Mouse (Mus musculus) T-helper 1 cell (primary cell): ENCODE data around the gene Gpatch4.

Source experiments
- in situ Hi-C: fragments of 300-600 bp; cut with MboI, MseI; formaldehyde crosslinking; loops from one replicate; pipeline ENCODE4 v1.15.1; 2025; ENCODE audit warnings: high pct_unique_total_duplicates

Gpatch4 gene

DNA sequence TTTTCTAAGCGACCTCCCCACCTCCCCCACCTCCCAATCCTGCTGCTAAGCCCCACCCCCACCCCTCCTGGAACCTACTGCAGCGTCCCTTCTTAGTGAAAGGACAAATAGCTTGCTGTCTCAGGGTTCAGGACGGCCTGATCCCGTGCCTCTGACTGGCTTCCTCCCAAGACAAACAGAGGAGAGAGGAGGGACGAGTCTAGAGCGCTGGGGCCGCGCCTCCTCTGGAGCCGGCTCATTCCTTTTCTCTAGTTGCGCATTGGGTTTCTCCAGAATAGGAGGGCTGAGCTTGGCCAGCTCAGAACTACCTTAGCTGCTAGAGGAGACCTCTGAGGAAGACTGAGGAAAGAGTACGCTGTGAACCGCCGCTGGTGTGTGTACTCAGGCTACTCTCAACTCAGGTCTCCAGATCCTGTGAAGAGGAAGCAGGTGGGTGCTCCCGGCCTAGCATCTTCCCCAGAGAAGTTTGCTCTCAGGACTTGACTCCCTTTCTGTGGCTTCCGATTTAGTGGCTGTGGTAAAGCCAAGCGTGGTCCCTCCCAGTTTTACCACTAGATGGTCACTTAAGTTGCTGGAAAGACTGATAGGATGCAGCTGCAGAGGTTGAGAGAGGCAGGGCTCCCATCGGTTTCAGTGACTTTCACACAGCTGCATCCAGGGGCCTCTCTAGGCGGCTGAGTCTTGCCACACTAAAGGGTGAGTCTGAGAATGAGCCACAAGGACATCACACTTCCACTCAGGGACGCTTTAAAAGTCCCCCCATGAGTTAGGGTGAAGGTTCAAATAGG, 12.1 kb upstream of the Gpatch4 start:
- in situ Hi-C loops = no loop called here

DNA sequence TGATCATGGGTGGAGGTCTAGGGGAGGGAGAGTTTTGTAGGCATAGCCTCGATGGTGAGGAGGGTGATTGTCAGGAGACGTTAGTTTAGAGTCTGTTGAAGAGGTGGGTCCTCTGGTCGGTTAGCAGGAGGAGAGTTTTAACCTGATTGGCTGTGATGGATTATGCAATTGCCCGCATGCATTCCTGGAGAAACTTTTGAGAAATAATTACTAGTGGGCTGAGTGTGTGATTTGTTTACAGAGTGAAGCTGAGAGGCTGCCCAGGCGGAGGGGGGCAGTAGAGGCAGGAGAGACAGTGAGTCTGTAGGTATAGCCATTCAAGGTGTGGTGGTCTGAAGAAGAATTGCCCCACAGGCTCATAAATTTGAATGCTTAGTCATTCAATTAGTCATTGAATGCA, 9.4 kb upstream of the Gpatch4 start:
- in situ Hi-C loops = no loop called here

- in situ Hi-C loops = no loop called here
These were observed 7.2 kb upstream of the Gpatch4 start for GRCm38 (mm10) chr3:88035561-88036293.

GRCm38 (mm10) chr3:88049532-88049931, 6.6 kb downstream of the Gpatch4 start:
- in situ Hi-C loops = no loop called here

DNA sequence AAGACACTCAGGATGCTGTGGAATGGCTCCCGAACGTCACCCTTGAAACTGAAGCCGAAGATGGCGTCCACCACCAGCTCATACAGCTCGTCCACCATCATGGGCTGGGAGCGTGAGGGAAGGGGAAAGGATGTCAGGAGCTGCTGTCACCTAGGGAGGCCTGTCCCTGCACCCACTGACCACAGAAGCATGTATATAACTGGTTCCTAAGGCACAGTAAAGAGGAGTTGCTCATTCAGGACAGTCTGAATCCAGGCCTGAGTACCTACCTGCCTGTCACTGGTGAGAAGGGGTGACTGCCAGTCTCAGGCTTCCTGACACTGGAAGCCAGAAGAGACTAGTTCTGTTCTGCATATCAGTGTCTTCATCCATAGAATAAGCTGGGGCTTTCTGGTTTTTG, 14.1 kb downstream of the Gpatch4 start:
- in situ Hi-C loops = no loop called here

DNA sequence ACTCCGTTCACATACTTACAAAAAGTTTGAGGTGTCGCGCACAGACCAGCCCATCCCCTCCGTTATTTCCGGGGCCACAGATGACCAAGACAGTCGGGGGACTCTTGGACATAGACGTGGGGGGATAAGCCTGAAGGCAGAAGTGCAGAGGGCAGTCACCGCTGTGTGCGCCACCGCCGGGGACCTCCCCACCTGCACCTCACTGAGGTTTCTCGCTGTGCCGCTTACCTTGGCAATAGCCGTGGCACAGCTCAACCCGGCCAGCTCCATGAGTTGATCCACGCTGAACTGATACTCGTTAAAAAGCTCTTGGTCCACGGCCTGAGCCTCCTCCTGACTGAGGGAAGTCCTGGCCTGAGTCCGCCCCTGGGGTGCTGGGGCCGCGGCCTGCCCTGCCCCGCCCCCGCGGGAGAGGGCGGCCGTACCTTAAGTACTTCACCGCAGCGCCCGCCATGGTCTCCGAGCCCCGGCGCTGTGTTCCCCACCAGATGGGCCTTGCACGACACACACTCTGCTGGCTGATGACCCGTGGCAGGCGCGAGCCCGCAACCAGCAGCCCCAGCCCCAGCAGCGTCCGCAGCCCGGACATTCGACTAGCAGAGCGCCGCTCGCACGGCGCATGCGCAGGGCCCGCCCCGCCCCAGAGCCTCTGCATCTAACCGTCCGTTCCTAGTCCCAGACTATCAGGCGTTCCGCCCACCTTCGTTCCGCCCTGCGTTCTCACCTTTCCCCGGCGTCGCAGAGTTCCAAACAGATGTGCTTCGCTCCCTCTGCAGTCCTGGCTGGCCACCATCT, 15.2 kb downstream of the Gpatch4 start, which contains the start of gene Naxe:
Gene Naxe, minus strand, starts transcription at position 594 of the 795 bp plus-strand sequence.
- in situ Hi-C loops = no loop called here

DNA sequence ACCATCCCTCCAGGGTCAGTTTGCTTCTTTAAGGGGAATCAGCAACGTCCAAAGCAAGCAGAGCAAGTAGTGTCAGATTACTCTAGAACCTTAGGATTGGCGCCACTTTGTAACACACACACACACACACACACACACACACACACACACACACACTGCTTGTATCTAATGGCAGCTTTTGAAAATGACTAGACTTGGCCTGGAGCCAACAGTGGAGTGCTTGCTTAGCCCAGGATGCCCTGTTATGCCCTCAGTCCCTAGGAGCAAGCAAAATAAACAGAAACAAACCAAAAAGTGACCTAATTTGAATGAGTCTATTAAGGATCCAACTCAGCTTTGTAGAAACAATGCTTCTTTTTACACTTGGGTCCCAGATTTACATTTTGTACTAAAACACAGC, 25.5 kb downstream of the Gpatch4 start:
- in situ Hi-C loops = no loop called here

DNA sequence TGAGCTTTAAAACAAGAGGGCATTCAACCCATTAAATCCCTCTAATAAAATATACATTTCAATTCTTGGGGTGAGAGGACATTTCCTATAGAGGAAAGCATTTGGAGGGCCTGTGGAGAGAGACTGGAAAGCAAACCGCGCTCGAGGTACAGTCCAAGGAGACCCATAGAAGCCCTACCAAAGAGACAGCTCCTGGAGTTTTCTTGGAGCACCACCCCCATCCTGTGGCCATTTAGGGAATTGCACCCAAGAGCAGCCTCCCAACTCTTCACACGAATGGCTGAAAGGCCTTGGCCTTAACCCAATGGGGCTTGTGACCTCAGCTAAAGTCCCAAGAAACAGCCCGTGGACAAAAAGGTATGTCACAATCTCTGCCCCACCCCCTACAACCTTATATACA, 28.9 kb downstream of the Gpatch4 start:
- in situ Hi-C loops = loop anchor here (5.0 kb wide), 1 partner anchor 69 kb away; the partner anchor contains the start of gene Bcan

- in situ Hi-C loops = loop anchor here (5.0 kb wide), 1 partner anchor 71 kb away; the partner anchor contains the start of gene Bcan
These were observed 30.7 kb downstream of the Gpatch4 start for GRCm38 (mm10) chr3:88073631-88074030.

- in situ Hi-C loops = loop anchor here (5.0 kb wide), 1 partner anchor 72 kb away; the partner anchor contains the start of gene Bcan
These were observed 31.4 kb downstream of the Gpatch4 start for GRCm38 (mm10) chr3:88074351-88074750.

DNA sequence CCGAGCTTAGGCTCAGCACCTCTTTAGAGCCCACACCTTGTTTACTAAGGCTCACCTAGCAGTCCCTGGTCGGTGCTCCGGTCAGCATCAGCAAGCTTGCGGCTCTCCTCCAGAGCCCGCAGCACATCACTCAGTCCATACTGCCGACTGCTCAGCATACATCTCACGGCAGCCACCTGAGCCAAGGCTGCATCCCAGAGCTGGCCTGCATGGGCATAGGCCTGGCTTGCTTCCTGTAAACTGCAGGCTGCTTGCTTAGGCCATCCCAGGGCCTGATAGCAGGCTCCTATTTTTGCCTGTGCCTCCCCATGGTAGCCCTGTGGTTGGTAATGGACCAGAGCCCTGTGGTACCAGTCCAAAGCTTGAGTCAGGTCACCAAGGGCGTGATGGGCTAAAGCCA, 31.9 kb downstream of the Gpatch4 start:
- in situ Hi-C loops = loop anchor here (5.0 kb wide), 1 partner anchor 72 kb away; the partner anchor contains the start of gene Bcan

DNA sequence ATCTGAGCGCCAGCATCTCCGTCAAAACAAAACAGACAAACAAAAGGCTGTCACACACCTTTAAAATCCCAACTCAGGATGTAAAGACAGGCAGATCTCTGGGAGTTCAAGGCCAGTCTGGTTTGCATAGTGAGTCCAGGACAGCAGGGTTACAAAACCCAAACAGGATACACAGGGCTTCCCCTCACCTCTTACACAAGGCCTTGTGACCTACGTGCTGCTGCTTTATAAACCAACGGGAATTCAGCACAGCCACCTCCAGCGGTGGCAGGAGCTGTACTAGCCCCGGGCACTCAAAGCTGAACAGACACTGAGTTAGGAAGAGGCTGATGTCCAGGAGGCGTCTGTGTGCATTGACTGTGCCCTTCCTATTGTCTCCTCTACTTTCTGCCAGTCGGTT, 34.5 kb downstream of the Gpatch4 start:
- in situ Hi-C loops = no loop called here

GRCm38 (mm10) chr3:88078204-88078603, 35.3 kb downstream of the Gpatch4 start, which contains the start of gene Ttc24:
Gene Ttc24 (minus strand): TSS chr3:88078304.
- in situ Hi-C loops = no loop called here

GRCm38 (mm10) chr3:88081345-88082223, 38.7 kb downstream of the Gpatch4 start, which contains the start of gene Iqgap3:
Gene Iqgap3 (plus strand): TSS chr3:88081971.
- in situ Hi-C loops = no loop called here

- in situ Hi-C loops = no loop called here
These were observed 39.3 kb downstream of the Gpatch4 start for GRCm38 (mm10) chr3:88082224-88082618.

DNA sequence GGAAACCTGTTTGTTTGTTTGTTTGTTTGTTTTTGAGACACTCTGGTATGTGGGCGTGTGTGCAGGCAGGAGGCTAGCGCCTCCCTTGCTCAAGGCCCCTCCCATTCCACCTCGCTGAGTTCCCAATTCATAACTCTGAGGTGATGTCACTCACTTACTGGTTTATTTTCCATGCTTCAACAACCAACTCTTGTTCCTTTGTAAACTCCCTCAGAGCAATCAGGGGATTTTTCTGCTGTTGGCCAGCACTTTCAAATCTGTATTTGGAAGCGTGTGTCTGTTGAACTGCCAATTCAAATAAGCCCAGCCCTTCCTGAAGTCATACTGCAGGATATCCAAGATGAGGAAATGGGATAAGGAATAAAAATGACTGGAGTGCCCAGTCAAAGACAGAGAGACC, 39.8 kb downstream of the Gpatch4 start:
- in situ Hi-C loops = no loop called here

DNA sequence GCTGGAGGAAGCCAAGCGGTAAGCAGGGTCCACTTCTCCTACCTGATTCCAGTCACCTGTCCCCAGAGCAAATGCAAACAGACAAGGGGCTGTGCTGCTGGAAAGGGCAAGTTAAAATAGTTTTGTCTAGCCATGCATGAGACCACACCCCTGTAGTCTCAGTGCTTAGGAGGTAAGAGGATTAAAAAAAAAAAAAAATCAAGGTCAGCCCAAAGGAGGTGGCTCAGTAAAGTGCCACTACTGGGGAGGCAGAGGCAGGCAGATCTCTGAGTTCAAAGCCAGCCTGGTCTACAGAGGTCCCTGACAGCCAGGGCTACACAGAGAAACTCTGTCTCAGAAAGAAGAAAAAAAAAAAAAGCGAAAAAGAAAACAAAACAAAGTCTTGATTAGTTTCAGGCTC, 41.1 kb downstream of the Gpatch4 start:
- in situ Hi-C loops = no loop called here

DNA sequence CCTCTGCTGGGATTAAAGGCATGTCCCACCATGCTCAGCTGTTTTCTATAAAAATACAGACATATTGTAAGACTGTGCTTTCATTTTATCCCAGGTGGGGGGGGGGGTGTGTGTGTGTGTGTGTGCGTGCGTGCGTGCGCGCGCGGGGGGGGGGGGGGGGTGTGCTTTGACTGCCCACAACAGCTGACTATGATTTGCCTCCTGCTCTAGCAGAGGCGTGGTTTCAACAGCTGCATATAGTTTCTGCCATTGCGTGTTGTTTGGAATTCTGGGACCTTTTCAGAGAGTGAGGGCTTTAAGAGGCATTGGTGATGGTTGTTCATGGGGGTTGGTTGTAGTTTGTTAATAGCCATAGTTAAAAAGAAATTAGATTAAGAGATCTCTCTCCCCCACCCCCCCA, 42.6 kb downstream of the Gpatch4 start:
- in situ Hi-C loops = loop anchor here (5.0 kb wide), 1 partner anchor 87 kb away; no protein-coding TSS in a partner anchor

DNA sequence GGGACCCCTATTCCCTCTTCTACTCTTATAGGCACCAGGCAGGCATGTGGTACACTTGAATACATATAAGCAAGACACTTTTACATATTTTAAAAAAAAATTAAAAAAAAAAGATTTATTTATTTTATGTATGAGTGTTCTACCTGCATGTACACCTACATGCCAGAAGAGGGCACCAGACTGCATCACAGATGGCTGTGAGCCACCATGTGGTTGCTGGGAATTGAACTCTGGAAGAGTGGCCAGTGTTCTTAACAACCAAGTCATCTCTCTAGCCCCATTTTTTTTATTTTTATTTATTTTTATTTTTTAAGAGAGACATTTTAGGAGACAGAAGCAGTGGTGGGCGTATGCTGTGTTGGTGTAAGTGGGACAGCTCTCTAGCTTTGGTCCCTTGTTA, 44.8 kb downstream of the Gpatch4 start:
- in situ Hi-C loops = loop anchor here (5.0 kb wide), 1 partner anchor 85 kb away; no protein-coding TSS in a partner anchor

GRCm38 (mm10) chr3:88090106-88090505, 47.2 kb downstream of the Gpatch4 start:
- in situ Hi-C loops = loop anchor here (5.0 kb wide), 1 partner anchor 152 kb away; no protein-coding TSS in a partner anchor
